Mouse (Mus musculus): ENCODE results near the gene Ahdc1. TPM values are rescaled to one million over a fixed set of nuclear protein-coding genes. Genes with fewer than 3 reads are reported as not detected.

Gene Ahdc1
- total and polyA plus RNA-seq, 2 experiments from 2014 or later, result 5.2 to 40.5 TPM

DNA sequence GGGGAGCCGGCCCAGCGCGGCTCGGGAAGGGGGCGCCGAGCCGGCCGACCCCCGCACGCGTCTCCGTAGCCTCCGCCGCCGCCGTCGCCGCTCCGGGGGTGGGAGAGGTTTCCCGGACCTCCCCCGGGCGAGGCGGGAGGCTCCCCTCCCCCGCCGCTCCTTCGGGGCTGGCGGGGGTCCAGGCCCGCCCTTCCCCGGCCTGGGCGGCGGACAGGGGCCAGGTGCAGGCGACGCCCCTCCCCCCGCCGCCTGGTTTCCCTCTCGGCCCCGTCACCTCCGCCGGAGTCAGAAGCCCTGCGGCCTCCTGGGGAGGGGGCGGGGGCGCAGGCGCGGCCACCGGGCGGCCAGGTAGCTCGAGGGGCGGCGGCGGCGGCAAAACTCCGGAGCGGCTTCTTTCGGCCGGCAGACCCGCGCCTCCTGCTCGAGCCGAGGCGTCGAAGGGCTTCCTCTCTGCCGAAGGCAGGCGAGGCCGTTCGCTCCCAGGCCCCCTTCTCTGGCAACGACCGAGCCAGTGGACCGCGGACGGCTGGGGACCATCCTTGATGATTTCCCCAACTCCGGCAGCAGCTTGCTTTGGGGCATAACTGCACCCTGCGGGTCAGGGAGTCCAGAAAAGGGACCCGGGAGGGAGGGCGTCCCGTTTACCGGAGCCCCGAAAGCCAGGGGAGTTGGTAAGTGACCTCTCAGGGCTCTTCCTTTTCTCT, 28.2 kb downstream of the Ahdc1 start:
- Histone ChIP-seq H3K4me3 (ENCODE audit: low read depth, low read length) (peak overlapping the region; percentile 77), H3K27ac (ENCODE audit: low read depth) (peak overlapping the region; percentile 95), H3K4me1 (ENCODE audit: control insufficient read depth, insufficient read depth) (peaks cover 87% of the 10 kb centered on the region), H3K27me3 (ENCODE audit: control insufficient read depth, insufficient read depth, low read length) (no peaks in the 10 kb centered on the region), H3K36me3 (replicated peaks; ENCODE audit: control insufficient read depth, insufficient read depth, low read length) (no peaks in the 10 kb centered on the region), H3K4me2 (ENCODE audit: low read depth, low read length) (peak overlapping the region; percentile 100), H3K9ac (replicated peaks; ENCODE audit: low read depth, low read length) (peak overlapping the region; percentile 88), H3K9me3 (replicated peaks; ENCODE audit: control insufficient read depth, low read length) (no peaks in the 10 kb centered on the region)
- no peak for TF ChIP-seq EP300 (IDR thresholded peaks at IDR 0.05; ENCODE audit: low read depth)
- TF ChIP-seq CTCF (IDR thresholded peaks at IDR 0.05; ENCODE audit: low read depth), result no peak
- WGBS, result 2% methylated on average over 57 of the region's 77 CpGs
- DNase-seq (ENCODE audit: low spot score), result no peak
- peak; percentile 35 for ATAC-seq (ENCODE audit: insufficient read depth, low read depth)

DNA sequence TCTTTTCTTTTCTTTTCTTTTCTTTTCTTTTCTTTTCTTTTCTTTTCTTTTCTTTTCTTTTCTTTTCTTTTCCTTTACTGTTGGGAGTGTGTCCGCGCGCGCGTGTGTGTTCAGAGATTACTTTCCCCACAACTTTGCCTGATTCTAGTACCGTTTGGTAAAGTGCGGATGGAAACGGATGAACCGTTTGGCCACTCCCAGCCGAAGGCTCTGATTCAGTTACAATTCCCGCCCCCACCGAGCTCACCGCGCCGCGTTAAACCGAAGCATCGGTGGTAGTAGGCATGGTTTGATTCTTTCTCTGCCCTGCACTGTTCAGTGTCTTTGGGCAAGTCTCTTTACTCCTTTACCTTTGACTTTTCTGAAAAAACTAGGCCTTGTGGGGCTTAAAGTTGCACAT, 28.8 kb downstream of the Ahdc1 start:
- Histone ChIP-seq H3K36me3 (replicated peaks; ENCODE audit: control insufficient read depth, insufficient read depth, low read length) (no peaks in the 10 kb centered on the region), H3K27me3 (ENCODE audit: control insufficient read depth, insufficient read depth, low read length) (no peaks in the 10 kb centered on the region), H3K9me3 (replicated peaks; ENCODE audit: control insufficient read depth, low read length) (no peaks in the 10 kb centered on the region), H3K4me1 (ENCODE audit: control insufficient read depth, insufficient read depth) (peaks cover 87% of the 10 kb centered on the region), H3K4me3 (ENCODE audit: low read depth, low read length) (peak overlapping the region; percentile 77), H3K4me2 (ENCODE audit: low read depth, low read length) (peak overlapping the region; percentile 100), H3K9ac (replicated peaks; ENCODE audit: low read depth, low read length) (peak overlapping the region; percentile 88; the same call in 1 of the 2 replicates), H3K27ac (ENCODE audit: low read depth) (peak overlapping the region; percentile 95)
- ATAC-seq (ENCODE audit: insufficient read depth, low read depth) (no peak), DNase-seq (ENCODE audit: low spot score) (no peak)
- no peak for TF ChIP-seq CTCF (IDR thresholded peaks at IDR 0.05; ENCODE audit: low read depth)
- no peak for TF ChIP-seq EP300 (IDR thresholded peaks at IDR 0.05; ENCODE audit: low read depth)
- WGBS, result 5% methylated on average over 18 of the region's 18 CpGs

DNA sequence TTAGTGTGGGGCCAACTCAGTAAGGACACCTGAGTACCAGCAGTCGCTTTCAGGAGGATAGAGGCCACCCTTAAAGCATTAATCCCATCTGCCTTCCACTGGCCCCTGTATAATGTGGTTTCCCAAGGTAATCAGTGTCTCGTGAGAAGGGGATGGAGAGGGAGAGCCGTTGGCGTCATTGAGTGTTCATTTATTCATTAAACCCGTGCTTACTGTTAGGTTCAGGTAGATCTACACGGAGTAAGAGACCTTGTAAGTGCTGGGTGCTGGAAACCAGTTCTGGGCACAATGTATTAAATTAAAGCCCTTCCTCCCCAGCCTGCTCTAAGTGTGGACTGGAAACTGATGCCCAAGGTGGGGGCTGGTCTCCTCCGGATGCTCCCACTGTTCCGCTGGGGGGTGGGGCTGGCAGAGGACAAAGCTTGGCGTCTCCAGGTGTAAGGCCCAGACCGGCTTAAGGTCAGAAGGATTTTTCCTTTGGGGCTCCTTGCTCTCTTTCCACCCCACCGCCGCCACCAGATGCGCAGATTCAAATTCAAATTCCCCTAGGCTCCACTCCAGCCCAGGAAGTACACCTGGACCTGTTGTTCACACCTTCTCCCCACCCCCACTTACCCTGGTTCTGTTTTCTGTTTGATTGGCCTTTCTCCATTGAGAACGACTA, 29.3 kb downstream of the Ahdc1 start:
- 52% methylated on average over 14 of the region's 14 CpGs for WGBS
- H3K36me3 ChIP-seq (replicated peaks; ENCODE audit: control insufficient read depth, insufficient read depth, low read length), result no peaks in the 10 kb centered on the region
- H3K27me3 ChIP-seq (ENCODE audit: control insufficient read depth, insufficient read depth, low read length), result no peaks in the 10 kb centered on the region
- peak overlapping the region; percentile 34; the same call in 1 of the 2 replicates for H3K9ac ChIP-seq (replicated peaks; ENCODE audit: low read depth, low read length)
- H3K27ac ChIP-seq (ENCODE audit: low read depth), result peak overlapping the region; percentile 95; the same call in 1 of the 2 replicates
- H3K4me2 ChIP-seq (ENCODE audit: low read depth, low read length), result peak overlapping the region; percentile 100
- TF ChIP-seq EP300 (IDR thresholded peaks at IDR 0.05; ENCODE audit: low read depth) (no peak), CTCF (IDR thresholded peaks at IDR 0.05; ENCODE audit: low read depth) (no peak)
- peak overlapping the region; percentile 77 for H3K4me3 ChIP-seq (ENCODE audit: low read depth, low read length)
- H3K9me3 ChIP-seq (replicated peaks; ENCODE audit: control insufficient read depth, low read length), result no peaks in the 10 kb centered on the region
- DNase-seq (ENCODE audit: low spot score), result no peak
- ATAC-seq (ENCODE audit: insufficient read depth, low read depth), result no peak
- peaks cover 87% of the 10 kb centered on the region for H3K4me1 ChIP-seq (ENCODE audit: control insufficient read depth, insufficient read depth)

DNA sequence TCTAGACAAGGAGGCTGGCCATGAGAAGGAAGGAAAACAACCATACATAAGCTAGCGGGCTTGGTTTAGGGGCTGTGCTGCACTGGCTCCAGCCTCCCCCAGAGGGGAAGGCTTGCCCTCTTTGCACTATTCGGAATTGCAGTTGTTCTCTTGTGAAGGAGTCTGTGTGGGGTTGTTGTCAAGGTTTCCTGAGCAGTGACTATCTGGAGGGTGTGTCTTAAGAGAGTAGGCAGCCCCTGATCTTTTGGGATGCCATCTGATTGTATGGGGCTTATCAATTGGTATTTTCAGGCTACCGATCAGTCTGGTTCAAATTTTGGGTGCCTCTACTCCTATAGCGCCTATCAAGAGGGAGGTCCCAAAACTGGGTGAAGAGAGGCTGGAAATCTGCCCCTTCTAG, 31.2 kb downstream of the Ahdc1 start:
- Histone ChIP-seq H3K4me1 (ENCODE audit: control insufficient read depth, insufficient read depth) (peaks cover 88% of the 10 kb centered on the region), H3K4me3 (ENCODE audit: low read depth, low read length) (no peak overlapping the region), H3K4me2 (ENCODE audit: low read depth, low read length) (peak overlapping the region; percentile 43; the same call in 1 of the 2 replicates), H3K27me3 (ENCODE audit: control insufficient read depth, insufficient read depth, low read length) (no peaks in the 10 kb centered on the region), H3K9me3 (replicated peaks; ENCODE audit: control insufficient read depth, low read length) (no peaks in the 10 kb centered on the region), H3K36me3 (replicated peaks; ENCODE audit: control insufficient read depth, insufficient read depth, low read length) (no peaks in the 10 kb centered on the region), H3K9ac (replicated peaks; ENCODE audit: low read depth, low read length) (no peak overlapping the region; the same call in 1 of the 2 replicates), H3K27ac (ENCODE audit: low read depth) (peak overlapping the region; percentile 83)
- 25% methylated on average over 4 of the region's 4 CpGs for WGBS
- no peak for DNase-seq (ENCODE audit: low spot score)
- no peak; the same call in 1 of the 2 replicates for ATAC-seq (ENCODE audit: insufficient read depth, low read depth)
- TF ChIP-seq EP300 (IDR thresholded peaks at IDR 0.05; ENCODE audit: low read depth) (no peak), CTCF (IDR thresholded peaks at IDR 0.05; ENCODE audit: low read depth) (no peak)

DNA sequence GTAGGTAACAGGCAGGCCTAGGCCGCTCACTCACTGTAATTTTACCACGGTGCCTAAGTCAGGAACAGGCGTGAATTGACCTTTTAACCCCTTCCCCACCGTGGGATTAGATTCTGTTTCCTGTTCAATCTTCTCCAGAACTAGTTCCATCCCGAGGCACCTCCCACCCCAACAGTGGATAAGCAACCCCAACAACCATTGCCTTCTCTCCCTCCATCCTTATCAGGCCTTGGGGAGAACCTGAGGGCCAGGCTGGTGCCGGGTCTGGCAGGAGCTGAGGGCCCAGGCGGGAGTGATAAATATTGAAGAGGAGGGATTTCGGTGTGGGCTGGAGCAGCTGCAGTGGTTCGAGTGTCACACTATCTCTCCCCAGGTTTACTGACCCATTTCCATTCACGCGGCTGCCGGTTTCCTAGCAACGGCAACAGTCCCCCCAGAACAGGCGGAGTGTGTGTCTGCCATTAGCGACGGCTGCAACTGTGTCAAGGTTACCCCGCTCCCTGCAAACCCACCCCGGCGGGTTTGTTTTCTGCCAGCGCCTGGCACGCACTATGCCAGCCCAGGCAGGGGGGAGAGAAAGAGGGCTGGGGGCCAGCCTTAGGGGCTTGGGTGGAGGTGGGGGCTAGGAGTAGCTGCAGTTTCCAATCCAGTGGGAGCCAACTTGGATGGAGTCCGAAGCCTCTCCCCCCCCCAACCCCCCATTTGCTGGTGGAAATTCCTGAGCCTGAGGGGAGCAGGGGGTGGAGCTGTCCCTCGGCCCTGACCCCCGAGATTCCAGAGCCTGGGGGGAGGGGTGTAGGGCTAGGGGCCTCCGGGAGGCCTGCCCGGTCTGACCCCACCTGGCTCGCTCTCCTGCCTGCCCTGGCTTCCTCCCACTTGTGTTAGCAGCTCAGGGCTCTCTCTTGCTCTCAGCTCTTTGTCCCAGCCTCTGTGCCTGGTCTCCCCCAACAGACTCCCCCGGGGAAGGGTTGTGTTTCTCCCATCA, 31.9 kb downstream of the Ahdc1 start:
- ATAC-seq (ENCODE audit: insufficient read depth, low read depth) (peak; percentile 3; the same call in 1 of the 2 replicates), DNase-seq (ENCODE audit: low spot score) (peak; percentile 74)
- H3K27me3 ChIP-seq (ENCODE audit: control insufficient read depth, insufficient read depth, low read length), result no peaks in the 10 kb centered on the region
- H3K9me3 ChIP-seq (replicated peaks; ENCODE audit: control insufficient read depth, low read length), result no peaks in the 10 kb centered on the region
- TF ChIP-seq CTCF (IDR thresholded peaks at IDR 0.05; ENCODE audit: low read depth) (no peak), EP300 (IDR thresholded peaks at IDR 0.05; ENCODE audit: low read depth) (no peak)
- H3K4me2 ChIP-seq (ENCODE audit: low read depth, low read length), result peak overlapping the region; percentile 43
- H3K9ac ChIP-seq (replicated peaks; ENCODE audit: low read depth, low read length), result peak overlapping the region; percentile 44
- H3K4me1 ChIP-seq (ENCODE audit: control insufficient read depth, insufficient read depth), result peaks cover 87% of the 10 kb centered on the region
- H3K4me3 ChIP-seq (ENCODE audit: low read depth, low read length), result peak overlapping the region; percentile 17
- WGBS, result 10% methylated on average over 28 of the region's 28 CpGs
- peak overlapping the region; percentile 83 for H3K27ac ChIP-seq (ENCODE audit: low read depth)
- no peaks in the 10 kb centered on the region for H3K36me3 ChIP-seq (replicated peaks; ENCODE audit: control insufficient read depth, insufficient read depth, low read length)

Measured in heart, postnatal 0 days (tissue).